Mouse (Mus musculus): Measurements from ENCODE around the gene Tcap.

Tcap gene

DNA sequence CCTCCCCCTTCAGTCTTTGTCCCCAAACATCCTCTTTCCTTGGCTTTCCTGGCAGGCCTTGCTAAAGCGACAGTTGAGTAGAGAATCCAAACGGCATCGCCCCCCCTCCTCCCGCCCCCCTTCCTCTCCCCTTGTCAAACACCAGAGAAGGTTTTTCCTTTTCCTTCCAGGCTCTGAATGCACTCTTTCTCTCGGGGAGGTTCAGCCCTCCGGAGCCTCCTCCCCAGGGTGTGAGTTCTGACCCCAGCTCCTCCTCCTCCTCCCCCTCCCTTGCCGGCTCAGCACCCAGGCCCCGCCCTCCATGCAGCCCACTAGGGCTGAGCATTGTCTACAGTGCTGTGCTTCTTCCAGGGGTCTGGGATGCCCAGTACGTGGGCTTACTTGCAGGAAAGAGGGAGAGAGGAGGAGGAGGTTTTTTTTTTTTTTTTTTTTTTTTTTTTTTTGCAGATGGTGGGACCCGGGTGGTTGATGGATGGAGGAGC, 25.8 kb downstream of the Tcap start:
- no peak for DNase-seq (ENCODE audit: low read depth in 2 of 2, low spot score in 2 of 2)

DNA sequence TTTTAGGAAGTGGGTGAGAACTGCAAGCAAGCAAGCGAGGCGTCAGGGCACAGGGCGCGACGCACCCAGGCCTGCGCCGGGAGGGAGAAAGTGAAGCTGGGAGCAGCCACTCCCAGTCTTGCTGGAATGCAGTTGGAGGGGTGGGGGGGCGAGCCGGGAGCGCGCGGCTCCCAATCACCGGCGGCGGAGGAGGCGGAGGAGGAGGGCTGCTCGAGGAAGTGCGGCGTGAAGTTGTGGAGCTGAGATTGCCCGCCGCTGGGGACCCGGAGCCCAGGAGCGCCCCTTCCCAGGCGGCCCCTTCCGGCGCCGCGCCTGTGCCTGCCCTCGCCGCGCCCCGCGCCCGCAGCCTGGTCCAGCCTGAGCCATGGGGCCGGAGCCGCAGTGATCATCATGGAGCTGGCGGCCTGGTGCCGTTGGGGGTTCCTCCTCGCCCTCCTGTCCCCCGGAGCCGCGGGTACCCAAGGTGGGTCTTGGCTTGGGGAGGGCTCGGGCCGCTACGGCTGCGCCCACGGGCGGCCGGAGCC, 28.7 kb downstream of the Tcap start, which contains the start of gene Erbb2:
TSS of gene Erbb2 (plus strand) at position 198 of the 524 bp plus-strand sequence.
- DNase-seq (ENCODE audit: low read depth in 2 of 2, low spot score in 2 of 2) = no peak

GRCm38 (mm10) chr11:98412797-98413301, 29.2 kb downstream of the Tcap start:
- no peak for DNase-seq (ENCODE audit: low read depth in 2 of 2, low spot score in 2 of 2)

DNA sequence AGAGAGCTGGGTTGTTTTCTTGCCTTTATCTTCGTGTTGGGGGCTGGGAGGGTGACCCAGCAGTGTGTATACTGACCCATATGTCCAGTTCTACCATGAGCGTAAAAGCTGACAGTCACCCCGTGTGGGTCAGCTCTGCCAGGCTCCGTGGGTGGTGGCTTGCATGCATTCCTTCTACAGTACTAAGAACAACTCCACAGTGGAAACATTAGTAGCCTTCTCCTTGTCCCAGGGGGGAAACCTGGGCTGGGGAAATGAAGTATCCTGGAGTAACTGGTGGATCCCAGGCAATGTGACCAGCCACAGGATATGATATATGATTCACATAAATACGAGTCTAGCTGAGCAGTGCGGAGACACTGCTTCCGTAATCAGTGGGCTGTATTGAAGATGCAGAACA, 30.1 kb downstream of the Tcap start:
- DNase-seq (ENCODE audit: low read depth in 2 of 2, low spot score in 2 of 2) = no peak

DNA sequence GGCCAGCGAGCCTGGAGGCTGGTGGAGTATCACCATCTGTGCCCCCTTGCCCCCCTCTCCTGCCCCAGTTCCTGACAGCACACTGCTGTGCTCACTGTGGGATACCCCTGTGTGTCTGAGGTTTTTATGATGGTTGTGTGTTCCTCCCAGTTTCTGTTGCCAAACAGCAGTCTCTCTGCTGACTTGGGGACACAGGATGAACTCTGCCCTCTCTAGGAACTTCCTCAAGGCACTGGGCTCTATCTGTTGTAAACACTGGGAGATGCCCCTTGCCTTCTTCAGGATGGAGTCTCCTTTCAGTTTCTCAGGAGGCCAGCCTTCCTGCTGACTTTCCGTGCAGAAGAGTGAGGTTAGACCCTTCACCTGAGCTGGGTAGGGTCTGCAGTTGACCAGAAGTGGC, 30.6 kb downstream of the Tcap start:
- no peak for DNase-seq (ENCODE audit: low read depth in 2 of 2, low spot score in 2 of 2)

- no peak for DNase-seq (ENCODE audit: low read depth in 2 of 2, low spot score in 2 of 2)
Observed at GRCm38 (mm10) chr11:98417074-98417473, 33.5 kb downstream of the Tcap start.

DNA sequence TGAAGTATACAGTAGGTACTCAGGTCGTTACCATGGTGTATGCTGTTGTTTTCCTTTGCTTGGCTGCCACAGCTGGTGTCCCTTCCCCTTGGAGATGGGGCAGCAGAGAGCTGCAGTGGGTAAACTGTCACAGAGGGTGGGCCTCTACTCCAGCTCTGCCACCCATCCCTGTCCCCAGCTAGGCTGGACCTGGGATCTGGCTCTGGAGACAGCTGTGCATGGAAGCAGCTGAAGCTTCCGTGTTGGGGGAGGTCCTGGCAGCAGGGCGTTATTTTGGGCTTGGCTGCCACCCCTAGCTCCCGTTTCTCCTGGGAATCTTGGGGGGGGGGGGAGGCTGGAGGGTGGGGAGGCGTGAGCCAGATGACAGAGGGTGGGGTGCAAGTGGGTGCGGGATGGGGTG, 34.7 kb downstream of the Tcap start:
- no peak for DNase-seq (ENCODE audit: low read depth in 2 of 2, low spot score in 2 of 2)

GRCm38 (mm10) chr11:98418939-98419547, 35.4 kb downstream of the Tcap start:
- no peak for DNase-seq (ENCODE audit: low read depth in 2 of 2, low spot score in 2 of 2)

GRCm38 (mm10) chr11:98426592-98426991, 43.0 kb downstream of the Tcap start:
- no peak for DNase-seq (ENCODE audit: low read depth in 2 of 2, low spot score in 2 of 2)

- no peak for DNase-seq (ENCODE audit: low read depth in 2 of 2, low spot score in 2 of 2)
Observed at GRCm38 (mm10) chr11:98428436-98428835, 44.8 kb downstream of the Tcap start.

GRCm38 (mm10) chr11:98431743-98432502, 48.3 kb downstream of the Tcap start:
- no peak for DNase-seq (ENCODE audit: low read depth in 2 of 2, low spot score in 2 of 2)
